Mouse (Mus musculus): ENCODE measurements around the gene Hyal1.

Gene Hyal1

DNA sequence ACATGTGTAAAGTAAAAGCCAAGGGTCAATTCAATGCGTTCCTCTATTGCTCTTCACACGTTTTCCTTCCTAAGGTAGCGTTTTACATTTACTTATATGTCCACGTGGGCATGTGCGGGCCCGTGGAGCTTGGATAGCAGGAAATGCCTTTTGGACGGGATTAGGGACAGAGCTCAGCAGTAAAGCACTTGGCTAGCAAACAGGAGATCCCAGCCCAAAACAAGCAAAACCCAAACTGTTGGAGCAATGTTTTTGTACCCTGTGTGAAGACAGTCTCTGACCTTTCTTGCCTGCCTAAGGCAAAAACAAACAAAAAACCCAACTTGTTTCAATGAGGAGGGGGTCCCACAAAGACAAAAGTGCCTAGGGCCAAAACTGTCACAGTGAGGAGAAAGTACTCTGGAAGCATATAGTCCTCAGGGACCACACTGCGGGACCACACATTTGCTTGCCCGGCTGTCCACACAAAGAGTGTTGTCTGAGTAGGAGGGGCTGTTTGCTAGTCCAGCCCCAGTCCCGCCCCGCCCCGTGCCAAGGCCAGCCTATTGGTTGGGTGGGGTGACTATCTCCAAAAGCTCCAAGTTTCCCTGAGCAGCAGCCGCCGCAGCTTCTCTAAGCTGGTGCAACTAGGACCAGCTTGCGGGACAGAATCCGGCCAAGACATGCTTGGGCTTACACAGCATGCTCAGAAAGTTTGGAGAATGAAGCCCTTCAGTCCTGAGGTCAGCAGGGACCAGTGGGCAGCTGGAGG, at the start of gene Hyal1:
Hyal1 (plus strand) TSS at position 571 of the 751 bp plus-strand sequence.
- no peak for DNase-seq (ENCODE audit: extremely low spot score, low read depth, low spot score)

DNA sequence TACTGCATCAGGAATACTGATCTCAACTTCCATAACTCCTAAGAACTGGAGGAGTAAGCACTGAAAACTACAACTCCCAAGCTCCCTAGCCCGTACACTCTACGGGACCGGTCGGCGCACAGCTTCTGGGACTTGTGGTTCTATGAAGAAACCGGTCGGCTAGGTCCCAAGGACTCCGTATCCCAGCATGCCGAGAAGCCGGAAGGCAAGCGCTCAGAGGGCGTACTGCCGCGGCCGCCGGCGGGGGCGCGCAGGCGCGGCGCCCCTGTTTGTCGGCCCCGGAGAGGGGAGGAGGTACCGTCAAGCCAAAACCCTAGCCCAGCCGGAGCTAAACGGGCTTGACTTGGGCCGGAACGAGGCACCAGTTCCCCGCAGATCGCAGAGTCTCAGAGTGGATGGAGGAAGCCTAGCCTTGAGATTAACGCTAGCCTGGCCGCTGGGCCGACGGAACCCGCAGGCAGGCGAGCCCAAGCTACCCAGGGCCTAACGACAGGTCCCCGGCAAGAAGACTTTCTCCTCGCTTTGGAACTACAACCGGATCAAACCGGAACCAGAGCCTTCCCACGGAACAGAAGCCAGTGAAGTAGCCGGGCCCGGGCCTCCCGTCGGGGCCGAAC, 42.8 kb upstream of the Hyal1 start, which contains the start of gene Tmem115:
Tmem115 (plus strand) TSS at position 155 of the 617 bp plus-strand sequence.
- no peak for DNase-seq (ENCODE audit: extremely low spot score, low read depth, low spot score)

DNA sequence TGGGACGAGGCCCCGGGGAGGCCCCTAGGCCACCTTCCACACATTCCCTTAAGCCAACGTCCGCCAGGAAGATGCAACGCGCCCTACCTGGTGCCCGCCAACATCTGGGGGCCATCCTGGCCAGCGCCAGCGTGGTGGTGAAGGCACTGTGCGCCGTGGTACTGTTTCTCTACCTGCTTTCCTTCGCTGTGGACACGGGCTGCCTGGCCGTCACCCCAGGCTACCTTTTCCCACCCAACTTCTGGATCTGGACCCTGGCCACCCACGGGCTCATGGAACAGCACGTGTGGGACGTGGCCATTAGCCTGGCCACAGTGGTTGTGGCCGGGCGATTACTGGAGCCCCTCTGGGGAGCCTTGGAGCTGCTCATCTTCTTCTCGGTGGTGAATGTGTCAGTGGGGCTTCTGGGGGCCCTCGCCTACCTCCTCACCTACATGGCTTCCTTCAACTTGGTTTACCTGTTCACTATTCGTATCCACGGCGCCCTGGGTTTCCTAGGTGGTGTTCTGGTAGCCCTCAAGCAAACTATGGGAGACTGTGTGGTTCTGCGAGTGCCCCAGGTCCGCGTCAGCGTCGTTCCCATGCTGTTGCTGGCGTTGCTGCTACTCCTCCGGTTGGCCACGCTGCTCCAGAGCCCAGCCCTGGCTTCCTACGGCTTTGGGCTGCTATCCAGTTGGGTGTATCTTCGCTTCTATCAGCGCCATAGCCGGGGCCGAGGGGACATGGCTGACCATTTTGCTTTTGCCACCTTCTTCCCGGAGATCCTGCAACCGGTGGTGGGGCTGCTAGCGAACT, 42.1 kb upstream of the Hyal1 start:
- DNase-seq (ENCODE audit: extremely low spot score, low read depth, low spot score): no peak

DNA sequence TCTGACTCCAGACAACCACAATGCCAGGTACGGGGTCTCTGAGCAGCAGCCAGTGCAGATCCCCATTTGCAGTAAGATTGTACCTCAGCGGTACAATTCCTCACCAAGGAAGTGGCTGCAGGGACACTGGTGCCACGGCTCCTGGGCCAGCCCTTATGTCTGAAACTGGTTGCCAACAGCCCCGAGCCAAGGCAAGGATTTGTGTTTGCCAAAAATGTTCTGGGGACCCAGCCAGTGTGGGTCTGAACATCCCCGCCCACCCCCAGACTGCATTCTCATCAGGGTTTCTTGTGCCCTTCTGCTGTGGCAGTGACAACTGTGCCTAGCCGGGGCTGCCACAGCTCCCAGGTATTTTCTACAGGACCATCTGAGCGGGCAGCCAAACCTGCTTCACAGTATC, 38.5 kb upstream of the Hyal1 start:
- DNase-seq (ENCODE audit: extremely low spot score, low read depth, low spot score): no peak

DNA sequence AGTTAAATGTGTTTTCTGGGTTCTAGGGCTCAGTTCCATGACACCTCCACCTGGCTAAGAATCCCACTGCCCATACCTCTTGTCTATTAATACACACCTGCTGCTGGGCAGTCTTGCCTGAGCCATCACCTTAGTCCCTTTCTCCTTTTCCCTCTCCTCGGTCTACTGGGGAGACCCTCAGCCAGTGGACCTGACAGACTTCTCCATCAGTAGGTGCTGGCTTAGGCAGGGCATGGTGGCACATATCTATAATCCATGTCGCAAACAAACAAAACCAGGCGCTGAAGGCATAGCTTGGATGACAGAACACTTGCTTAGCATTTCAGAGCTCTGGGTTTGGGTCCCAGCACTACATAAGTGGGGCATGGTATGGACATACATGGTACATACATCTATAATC, 38.0 kb upstream of the Hyal1 start:
- no peak for DNase-seq (ENCODE audit: extremely low spot score, low read depth, low spot score)

DNA sequence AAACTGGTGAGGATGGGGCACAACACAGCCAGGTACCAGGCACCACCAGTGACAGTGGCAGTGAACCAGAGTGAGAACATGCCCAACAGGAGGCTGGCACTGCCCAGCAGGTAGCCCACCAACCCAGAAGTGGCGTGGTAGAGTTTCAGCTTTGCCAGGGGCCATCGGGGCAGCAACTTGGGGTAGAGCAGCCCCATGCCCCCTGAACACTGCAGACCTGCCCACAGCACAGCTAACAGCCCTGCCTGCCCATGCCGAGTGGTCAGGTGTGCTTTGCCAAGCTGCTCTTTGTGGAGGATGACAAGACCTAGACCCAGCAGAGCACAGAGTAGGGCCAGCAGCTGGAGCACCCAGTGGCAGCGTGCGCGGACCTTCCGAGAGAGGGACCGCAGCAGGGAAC, 36.8 kb upstream of the Hyal1 start:
- DNase-seq (ENCODE audit: extremely low spot score, low read depth, low spot score): no peak

DNA sequence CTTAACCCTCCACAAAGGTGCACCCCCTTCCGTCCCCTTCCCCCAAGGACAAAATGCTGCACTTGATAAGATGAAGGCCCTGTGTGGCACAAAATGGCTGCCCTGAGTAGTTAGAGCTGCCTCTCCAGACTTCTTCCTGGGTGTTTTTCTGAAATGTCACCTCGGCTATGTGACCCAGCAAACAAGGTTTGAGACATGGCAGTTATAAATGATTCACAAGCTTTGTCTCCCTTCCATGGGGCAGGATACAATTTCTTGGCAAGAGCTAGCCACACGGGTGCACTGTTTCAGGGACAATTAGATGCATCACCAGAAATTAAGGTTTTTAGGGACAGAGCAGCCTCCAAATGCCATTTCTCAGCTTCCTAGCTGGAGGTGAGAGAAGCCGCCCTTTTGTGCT, 36.3 kb upstream of the Hyal1 start:
- DNase-seq (ENCODE audit: extremely low spot score, low read depth, low spot score): no peak

DNA sequence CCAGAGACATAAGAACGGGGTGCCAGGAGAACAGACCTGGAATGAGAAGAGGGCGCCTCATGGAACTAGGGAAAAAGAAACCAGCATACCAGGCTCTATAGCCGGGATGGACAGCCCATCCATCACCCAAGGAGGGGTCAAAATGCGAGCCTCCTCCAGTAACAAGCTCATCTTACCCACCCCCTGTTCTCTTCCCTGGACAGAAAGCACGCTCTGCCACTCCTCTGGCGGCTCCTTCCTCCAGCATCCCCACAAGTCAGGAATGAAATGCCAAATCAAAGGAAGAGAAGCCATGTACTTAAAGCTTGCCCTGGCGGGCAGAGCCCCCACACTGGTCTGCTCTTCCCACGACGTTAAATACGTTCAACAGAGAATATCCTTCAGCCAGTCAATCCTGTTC, 35.7 kb upstream of the Hyal1 start:
- no peak for DNase-seq (ENCODE audit: extremely low spot score, low read depth, low spot score)

DNA sequence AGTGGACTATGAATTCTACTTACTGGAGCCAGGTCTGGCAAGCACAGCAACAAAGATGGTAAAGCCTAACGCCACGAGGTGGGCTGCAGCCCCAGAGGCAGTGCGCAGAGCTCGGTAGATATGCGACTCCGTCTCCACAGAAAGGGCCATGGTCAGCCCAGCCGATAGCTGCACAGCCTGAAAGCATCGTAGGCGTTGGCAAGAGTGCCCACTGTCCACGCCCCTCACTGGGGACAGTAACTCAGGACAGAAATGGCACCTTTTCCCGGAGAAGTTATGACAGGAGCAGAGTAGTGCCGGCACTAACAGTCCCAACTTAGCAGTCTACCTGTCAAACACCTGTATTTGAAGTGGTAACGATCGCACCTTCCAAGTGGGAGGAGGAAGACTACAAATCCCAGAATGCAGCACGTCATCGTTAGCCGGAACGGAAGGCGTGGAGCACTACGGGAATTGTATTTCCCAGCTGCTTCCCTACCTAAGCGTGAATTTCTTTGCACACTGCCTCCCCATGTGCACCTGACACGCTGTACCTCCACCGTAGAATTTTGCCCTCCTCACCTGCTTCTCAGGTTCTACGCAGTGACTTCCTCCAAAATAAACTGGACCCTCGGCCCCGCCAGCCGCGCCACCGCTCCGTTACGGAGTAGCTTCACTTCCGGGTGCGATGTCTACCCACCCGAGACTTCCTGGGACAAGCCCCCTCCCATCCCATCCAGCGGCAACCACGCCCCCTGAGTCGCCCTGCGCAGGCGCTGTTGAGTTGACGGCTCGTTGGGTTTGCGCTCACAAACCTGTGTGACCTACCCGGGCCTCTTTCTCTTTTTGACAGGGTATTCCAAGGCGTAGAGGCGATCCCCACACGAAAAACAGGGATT, 35.0 kb upstream of the Hyal1 start, which contains the start of the genes Cyb561d2 and Nprl2:
Cyb561d2 (minus strand) TSS at position 720 of the 878 bp plus-strand sequence.
Nprl2 (plus strand) TSS at position 753 of the 878 bp plus-strand sequence.
- DNase-seq (ENCODE audit: extremely low spot score, low read depth, low spot score): no peak

DNA sequence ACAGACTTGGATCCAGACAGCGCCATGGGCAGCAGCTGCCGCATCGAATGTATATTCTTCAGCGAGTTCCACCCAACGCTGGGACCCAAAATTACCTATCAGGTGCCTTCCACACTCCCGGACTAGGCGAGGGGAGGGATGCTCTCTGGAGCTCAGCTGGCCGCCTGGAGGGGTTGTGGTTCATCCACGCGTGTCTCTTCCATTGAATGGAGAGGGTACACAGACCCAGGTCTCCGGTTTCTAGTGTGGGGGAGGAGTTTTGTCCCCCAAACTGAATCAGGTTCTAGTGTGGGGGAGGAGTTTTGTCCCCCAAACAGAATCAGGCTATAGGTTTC, 34.4 kb upstream of the Hyal1 start:
- DNase-seq (ENCODE audit: extremely low spot score, low read depth, low spot score): no peak

DNA sequence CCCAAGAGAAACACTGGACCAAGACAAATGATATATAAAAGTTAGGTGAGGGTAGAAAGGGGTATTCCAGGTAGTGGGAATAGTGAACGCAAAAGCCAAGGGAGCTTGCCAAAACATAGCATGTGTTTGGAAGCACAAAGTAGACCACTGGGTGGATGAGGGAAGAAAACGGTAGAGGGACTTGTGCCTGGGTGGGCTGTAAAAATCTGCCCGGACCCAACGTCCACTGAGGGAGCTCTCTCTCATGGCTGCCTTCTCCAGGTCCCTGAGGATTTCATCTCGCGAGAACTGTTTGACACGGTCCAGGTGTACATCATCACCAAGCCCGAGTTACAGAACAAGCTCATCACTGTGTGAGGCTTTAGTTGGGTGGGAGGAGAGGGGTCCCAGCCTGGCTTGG, 34.0 kb upstream of the Hyal1 start:
- DNase-seq (ENCODE audit: extremely low spot score, low read depth, low spot score): no peak

DNA sequence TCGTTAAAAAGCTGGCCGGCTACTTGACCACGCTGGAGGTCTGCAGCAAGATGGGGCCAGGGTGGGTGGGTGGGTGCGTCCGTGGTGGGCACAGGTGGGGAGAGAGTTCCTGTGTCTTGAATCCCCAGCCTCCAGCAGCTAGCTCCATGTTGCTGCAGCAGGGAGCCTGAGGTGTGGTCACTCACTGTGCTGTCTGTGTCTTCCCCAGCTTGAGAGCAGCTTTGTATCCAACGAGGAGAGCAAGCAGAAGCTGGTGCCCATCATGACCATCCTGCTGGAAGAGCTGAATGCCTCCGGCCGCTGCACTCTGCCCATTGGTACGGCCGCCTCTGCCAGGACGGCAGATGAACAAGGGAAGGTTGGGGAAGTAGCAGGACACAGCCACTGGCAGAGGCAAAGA, 33.4 kb upstream of the Hyal1 start:
- DNase-seq (ENCODE audit: extremely low spot score, low read depth, low spot score): no peak

DNA sequence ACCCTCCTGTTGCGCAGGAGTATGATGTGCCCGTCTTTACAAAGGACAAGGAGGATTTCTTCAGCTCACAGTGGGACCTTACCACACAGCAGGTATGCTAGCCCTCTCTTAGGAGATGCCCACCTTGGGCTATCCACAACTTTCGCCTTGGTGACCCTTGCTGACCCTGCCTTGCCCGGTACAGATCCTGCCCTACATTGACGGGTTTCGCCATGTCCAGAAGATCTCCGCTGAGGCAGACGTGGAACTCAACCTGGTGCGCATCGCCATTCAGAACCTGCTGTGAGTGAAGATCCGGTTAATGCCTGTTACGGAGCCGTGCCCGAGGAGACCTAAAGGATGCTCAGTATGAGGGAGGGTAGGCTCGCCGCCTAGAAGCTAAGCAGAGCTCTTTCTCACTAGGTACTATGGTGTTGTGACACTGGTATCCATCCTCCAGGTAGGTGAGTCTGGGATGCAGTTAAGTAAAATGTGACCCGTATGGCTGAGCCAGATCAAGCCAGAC, 32.5 kb upstream of the Hyal1 start:
- DNase-seq (ENCODE audit: extremely low spot score, low read depth, low spot score): no peak

DNA sequence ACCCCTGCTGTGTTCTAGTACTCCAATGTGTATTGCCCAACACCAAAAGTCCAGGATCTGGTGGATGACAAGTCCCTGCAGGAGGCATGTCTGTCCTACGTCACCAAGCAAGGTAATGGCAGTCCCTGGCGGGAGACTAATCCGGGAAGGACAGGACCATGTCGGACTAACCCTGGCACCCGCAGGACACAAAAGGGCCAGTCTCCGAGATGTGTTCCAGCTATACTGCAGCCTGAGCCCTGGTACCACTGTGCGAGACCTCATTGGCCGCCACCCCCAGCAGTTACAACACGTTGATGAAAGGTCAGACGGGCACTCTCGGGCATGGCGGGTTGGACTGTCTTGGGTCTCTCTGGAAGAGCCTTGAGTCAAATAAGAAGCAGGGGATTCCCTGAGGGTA, 32.0 kb upstream of the Hyal1 start:
- no peak for DNase-seq (ENCODE audit: extremely low spot score, low read depth, low spot score)

DNA sequence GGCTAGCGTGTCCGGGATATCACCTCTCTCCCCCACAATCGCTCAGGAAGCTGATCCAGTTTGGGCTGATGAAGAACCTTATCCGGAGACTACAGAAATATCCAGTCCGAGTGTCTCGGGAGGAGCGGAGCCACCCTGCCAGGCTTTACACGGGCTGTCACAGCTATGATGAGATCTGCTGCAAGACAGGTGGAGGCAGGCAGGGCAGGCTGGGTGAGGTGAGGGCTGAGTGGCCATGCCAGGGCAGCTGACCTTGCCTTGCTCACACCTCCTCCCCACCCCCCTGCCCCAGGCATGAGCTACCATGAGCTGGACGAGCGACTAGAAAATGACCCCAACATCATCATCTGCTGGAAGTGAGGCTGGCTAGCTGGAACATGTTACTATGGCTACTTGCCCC, 31.5 kb upstream of the Hyal1 start:
- no peak for DNase-seq (ENCODE audit: extremely low spot score, low read depth, low spot score)

DNA sequence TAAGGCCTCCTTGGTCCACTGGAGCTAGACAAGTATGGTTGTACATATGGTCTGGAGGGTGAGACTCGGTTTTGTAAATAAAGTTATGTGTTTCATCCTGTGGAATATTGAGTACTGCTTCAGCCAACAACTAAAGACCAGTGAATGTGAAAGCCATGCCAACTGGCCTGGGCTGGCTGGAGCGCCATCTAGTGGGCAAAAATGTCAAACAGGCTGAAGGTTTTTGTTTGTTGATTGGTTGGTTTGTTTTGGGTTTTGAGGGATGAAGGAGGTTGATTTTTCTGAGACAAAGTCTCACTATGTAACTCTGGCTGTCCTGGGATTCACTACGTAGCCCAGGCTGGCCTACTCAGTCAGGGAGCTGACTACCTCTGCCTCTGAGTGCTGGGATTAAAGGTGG, 31.1 kb upstream of the Hyal1 start:
- DNase-seq (ENCODE audit: extremely low spot score, low read depth, low spot score): no peak

DNA sequence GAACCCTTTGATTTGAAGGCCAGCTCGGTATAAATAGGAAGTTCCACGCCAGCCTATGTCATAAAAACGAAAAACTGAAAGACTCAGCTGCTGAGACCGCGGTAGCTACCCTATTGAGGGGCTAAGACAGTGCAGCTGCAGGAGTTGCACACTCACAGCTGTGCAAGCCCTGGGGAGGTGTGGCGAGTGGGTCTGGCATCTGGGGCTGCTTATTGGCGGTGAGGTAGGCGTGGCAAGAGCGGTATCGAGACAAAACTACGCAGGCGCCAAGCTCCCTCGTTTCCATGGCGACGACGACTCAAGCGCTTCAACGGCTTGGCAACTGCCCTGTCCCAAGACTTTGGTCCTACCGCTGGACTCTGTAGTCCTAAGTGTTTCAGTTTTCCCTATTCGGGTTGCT, 29.7 kb upstream of the Hyal1 start, which contains the start of gene Zmynd10:
Zmynd10 (plus strand) TSS at position 273 of the 400 bp plus-strand sequence.
- DNase-seq (ENCODE audit: extremely low spot score, low read depth, low spot score): no peak

DNA sequence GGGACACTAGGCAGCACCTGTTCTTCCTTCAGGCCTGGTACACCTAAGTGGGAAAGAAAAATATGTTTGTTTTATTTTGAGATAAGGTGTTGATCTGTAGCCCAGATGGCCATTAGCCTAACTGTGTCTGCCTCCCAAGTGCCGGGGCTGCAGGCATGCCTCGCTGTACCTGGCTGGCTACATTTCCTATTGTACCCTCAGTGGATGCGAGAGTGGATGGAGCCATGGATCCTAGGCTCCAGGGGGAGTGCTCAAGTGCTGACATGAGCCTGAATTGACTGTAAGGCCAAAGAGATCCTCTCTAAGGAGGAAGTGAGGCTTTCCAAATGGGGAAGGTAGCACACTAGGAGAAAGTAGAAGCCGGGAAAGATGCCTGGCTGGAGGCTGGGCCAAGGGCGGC, 28.8 kb upstream of the Hyal1 start:
- no peak for DNase-seq (ENCODE audit: extremely low spot score, low read depth, low spot score)

DNA sequence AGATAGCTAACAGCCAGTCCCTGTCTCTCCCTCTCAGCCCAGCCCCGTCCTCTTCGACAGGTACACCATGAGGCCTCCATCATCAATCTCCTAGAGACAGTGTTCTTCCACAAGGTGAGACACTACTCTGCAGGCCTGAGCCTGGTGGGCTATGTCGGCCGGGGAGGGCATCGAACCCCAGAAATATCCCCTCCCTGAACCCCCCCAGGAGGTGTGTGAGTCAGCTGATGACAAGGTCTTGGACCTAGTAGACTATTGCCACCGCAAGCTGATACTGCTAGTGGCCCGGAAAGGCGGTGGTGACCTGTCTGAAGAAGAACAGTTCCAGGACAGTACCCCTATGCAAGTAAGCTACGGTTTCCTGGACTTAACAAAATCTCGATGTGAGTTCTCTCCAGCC, 27.9 kb upstream of the Hyal1 start:
- DNase-seq (ENCODE audit: extremely low spot score, low read depth, low spot score): no peak

DNA sequence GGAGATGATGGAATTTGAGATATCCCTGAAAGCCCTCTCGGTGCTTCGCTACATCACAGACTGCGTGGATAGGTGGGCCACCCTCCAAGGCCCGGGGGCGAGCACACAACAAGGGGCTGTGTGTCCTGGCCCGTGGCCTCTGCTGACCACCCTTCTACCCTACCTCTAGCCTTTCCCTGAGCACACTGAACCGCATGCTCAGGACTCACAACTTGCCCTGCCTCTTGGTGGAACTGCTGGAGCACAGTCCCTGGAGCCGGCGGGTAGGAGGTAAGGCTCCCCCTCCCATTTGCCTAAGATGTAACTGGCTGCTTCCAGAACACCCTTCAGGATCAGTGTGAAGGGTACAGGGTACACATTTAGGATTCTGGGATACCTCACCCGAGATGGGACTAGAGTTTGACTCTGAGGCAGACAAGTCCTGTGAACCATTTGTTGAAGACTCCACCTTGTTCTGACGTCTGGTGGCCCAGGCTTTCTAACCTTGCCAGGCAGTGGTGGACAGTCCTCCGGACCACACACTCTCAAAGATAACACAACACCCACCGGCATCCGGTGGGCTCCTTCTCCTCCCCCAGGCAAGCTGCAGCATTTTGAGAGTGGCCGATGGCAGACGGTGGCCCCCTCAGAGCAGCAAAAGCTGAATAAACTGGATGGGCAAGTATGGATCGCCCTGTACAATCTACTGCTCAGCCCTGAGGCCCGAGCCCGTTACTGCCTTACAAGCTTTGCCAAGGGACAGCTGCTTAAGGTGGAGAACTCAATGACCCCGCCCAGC, 27.2 kb upstream of the Hyal1 start:
- DNase-seq (ENCODE audit: extremely low spot score, low read depth, low spot score): no peak

All from hindlimb bud, embryonic 11.5 days (tissue).